Mouse (Mus musculus) kidney, postnatal 0 days (tissue): Measurements from ENCODE around the gene Cnr2. TPM values are rescaled to one million over a fixed set of nuclear protein-coding genes. Genes with fewer than 3 reads are reported as not detected.

Source experiments
- ATAC-seq: fragments of 200-750 bp; cut with Nextera tagmentation; replicated peaks from 2 replicates; pipeline ENCODE4 v1.8.0; 2017; ENCODE audit warnings: low read depth, moderate number of reproducible peaks, moderate TSS enrichment, moderate library complexity; ENCODE audit not compliant: low FRiP score
- DNase-seq: peaks from one replicate; pipeline ENCODE4 v3.0.0-alpha.2; 2016; ENCODE audit warnings: low spot score
- H3K27ac ChIP-seq: fragments of 300-500 bp; sonication (generic); 2 replicates; pipeline ENCODE4 v1.5.1; 2014; ENCODE audit warnings: mild to moderate bottlenecking
- H3K27me3 ChIP-seq: fragments of 300-500 bp; sonication (generic); 2 replicates; pipeline ENCODE4 v1.6.1; 2014; ENCODE audit warnings: low read length, mixed read lengths; ENCODE audit not compliant: insufficient read depth
- H3K36me3 ChIP-seq: fragments of 300-500 bp; sonication (generic); 2 replicates; pipeline ENCODE4 v1.6.1; 2014; ENCODE audit warnings: low read length, mixed read lengths; ENCODE audit not compliant: insufficient read depth
- H3K4me1 ChIP-seq: fragments of 300-500 bp; sonication (generic); replicated peaks from 2 replicates; pipeline ENCODE4 v1.6.1; 2014; ENCODE audit warnings: antibody characterized with exemption, low read length, mixed read lengths; ENCODE audit not compliant: insufficient read depth
- H3K4me2 ChIP-seq: fragments of 300-500 bp; sonication (generic); 2 replicates; pipeline ENCODE4 v1.6.1; 2014; ENCODE audit warnings: mild to moderate bottlenecking, low read length, moderate library complexity, mixed read lengths
- H3K4me3 ChIP-seq: fragments of 300-500 bp; sonication (generic); replicated peaks from 2 replicates; pipeline ENCODE4 v1.5.1; 2014; ENCODE audit warnings: low read depth, low read length
- H3K9ac ChIP-seq: fragments of 300-500 bp; sonication (generic); 2 replicates; pipeline ENCODE4 v1.6.1; 2014; ENCODE audit warnings: low read depth, low read length
- H3K9me3 ChIP-seq: fragments of 300-500 bp; sonication (generic); replicated peaks from 2 replicates; pipeline ENCODE4 v1.6.1; 2016; ENCODE audit warnings: low read length, inconsistent platforms, mixed read lengths
- CTCF ChIP-seq: IDR thresholded peaks from 2 replicates; pipeline ENCODE4 v1.5.1; 2016; ENCODE audit warnings: antibody characterized with exemption, low read depth, mild to moderate bottlenecking, moderate library complexity
- WGBS: fragments of 180-500 bp; shearing (Covaris S2); extraction: QIAGEN DNeasy Blood & Tissue Kit; methylation state at CpG from one replicate; pipeline ENCODE4 v1.1.7; 2014; 5-methylcytosine and 5-hydroxymethylcytosine counted together
- polyA plus RNA-seq: library from polyadenylated mRNA; unstranded; fragments of >200 nt; fragmentation: Nextera tagmentation; extraction: Ambion mirVana; gene quantifications from 2 replicates; pipeline ENCODE4 v1.2.1, GENCODE M21; 2015

Gene Cnr2
- polyA plus RNA-seq, 1 experiment from 2014 or later, result 0.68 TPM

DNA sequence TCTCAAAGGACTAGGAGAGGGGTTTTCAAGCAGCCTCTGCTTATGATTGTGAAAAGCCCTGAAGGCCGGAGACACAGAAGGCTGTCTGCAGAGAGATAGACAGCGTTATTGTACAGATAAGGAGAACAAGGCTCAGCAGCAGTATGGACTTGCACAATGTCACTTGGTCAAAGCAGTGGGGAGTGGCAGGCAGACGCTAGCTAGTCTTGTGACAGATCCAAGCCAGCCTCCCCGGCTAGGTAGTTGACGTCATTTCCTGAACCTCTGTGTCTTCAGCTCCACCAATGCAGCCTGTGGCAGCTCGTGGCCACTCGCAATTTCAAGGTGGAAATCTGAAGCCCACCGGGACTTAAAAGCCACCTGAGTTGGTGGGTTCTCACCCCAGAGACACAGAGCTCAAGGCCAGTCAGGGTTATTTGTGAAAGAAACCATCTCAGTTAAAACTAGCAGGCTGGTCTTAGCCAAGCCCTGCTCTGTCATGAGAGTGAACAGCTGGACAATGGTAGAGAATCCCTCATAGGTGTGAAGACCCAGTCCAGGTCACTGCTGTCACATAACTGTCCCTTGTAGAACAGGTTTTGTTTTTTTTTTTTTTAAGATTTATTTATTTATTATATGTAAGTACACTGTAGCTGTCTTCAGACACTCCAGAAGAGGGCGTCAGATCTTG is 3.3 kb downstream of the Cnr2 start:
- WGBS, result 58% methylated on average over 8 of the region's 9 CpGs
- DNase-seq, result peak; percentile 37
- H3K4me2 ChIP-seq, result no peak overlapping the region
- H3K4me3 ChIP-seq, result no peak overlapping the region
- no peak overlapping the region for H3K27ac ChIP-seq
- TF ChIP-seq CTCF, result no peak
- H3K36me3 ChIP-seq, result no peaks in the 10 kb centered on the region
- no peaks in the 10 kb centered on the region for H3K9me3 ChIP-seq
- H3K4me1 ChIP-seq, result no peaks in the 10 kb centered on the region; the same call in 1 of the 2 replicates
- H3K9ac ChIP-seq, result no peak overlapping the region
- ATAC-seq, result no peak
- H3K27me3 ChIP-seq, result no peaks in the 10 kb centered on the region

DNA sequence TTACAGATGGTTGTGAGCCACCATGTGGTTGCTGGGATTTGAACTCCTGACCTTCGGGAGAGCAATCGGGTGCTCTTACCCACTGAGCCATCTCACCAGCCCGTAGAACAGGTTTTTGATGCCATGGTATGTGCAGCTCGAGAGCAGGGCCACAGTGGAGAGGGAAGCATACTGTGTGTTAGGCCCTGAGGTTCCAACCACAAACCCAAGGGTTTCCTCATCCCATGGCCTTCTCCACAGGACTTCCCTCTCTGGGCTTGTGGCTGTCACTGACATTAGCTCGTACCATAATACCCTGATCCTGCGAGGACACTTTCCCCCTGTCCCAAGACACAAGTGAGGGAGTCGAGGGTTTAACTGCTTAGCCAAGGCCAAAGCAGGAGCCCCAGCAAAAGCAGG is 3.9 kb downstream of the Cnr2 start:
- no peaks in the 10 kb centered on the region for H3K27me3 ChIP-seq
- DNase-seq (no peak), ATAC-seq (no peak)
- no peak overlapping the region for H3K4me2 ChIP-seq
- no peak overlapping the region for H3K9ac ChIP-seq
- no peaks in the 10 kb centered on the region for H3K36me3 ChIP-seq
- no peaks in the 10 kb centered on the region for H3K9me3 ChIP-seq
- H3K4me1 ChIP-seq, result no peaks in the 10 kb centered on the region; the same call in 1 of the 2 replicates
- H3K4me3 ChIP-seq, result no peak overlapping the region
- WGBS, result 84% methylated on average over 7 of the region's 7 CpGs
- no peak for TF ChIP-seq CTCF
- no peak overlapping the region for H3K27ac ChIP-seq

DNA sequence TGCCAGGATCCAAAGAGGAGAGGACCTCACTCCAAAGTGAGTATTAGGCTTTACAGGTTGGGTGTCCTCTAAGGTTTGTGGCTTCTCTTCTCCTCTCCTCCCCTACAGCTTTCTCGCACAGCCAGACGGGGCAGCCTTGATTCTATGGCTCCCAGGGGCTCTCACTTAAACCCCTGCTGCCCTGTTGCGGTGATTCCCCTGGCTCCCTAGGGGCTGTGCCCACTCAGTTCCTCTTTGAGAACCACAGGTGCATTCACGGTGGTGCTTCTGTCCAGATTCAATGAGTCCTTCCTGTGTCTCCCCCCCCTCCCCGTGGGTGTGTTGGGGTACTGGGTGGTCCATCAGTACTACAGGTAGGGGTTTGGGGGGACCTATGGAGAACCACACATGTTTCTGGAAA is 4.8 kb downstream of the Cnr2 start:
- Histone ChIP-seq H3K27me3 (no peaks in the 10 kb centered on the region), H3K36me3 (no peaks in the 10 kb centered on the region), H3K27ac (no peak overlapping the region), H3K9me3 (no peaks in the 10 kb centered on the region), H3K4me3 (no peak overlapping the region), H3K9ac (no peak overlapping the region), H3K4me2 (no peak overlapping the region), H3K4me1 (no peaks in the 10 kb centered on the region; the same call in 1 of the 2 replicates)
- 75% methylated on average over 5 of the region's 5 CpGs for WGBS
- ATAC-seq (no peak), DNase-seq (no peak)
- no peak for TF ChIP-seq CTCF

DNA sequence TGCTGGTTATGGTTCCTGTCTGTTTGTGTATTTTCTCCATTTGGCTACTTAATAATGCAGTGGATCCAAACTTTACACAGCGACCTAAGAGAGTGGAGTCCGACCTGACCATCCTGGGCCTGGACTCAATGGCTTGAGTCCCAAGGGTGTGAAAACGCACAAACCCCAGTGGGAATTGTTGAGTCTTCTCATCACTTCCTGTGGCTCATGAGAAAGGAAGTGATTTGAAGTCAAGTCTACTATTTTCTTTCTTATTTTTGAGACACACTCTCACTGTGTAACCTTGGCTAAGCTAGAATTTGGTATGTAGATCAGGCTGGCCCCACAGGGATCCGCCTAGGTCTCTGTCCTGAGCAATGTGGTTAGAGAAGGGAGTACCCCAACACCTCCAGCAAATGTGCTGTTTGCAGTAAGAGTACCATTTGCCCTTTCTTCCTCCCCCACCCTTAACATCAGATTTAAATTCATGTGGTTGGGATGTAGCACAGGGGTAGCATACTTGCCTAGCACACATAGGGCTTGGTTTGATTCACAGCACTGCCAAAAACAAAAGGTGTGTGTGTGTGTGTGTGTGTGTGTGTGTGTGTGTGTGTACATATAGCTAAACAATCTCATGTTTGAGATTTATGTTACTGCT is 7.5 kb downstream of the Cnr2 start:
- H3K27ac ChIP-seq, result no peak overlapping the region
- no peaks in the 10 kb centered on the region for H3K9me3 ChIP-seq
- no peak overlapping the region for H3K4me3 ChIP-seq
- DNase-seq (no peak), ATAC-seq (no peak)
- H3K9ac ChIP-seq, result no peak overlapping the region
- 86% methylated on average over 4 of the region's 4 CpGs for whole genome bisulfite sequencing
- H3K36me3 ChIP-seq, result no peaks in the 10 kb centered on the region
- H3K4me2 ChIP-seq, result no peak overlapping the region
- no peaks in the 10 kb centered on the region; the same call in 1 of the 2 replicates for H3K4me1 ChIP-seq
- H3K27me3 ChIP-seq, result no peaks in the 10 kb centered on the region
- no peak for TF ChIP-seq CTCF

DNA sequence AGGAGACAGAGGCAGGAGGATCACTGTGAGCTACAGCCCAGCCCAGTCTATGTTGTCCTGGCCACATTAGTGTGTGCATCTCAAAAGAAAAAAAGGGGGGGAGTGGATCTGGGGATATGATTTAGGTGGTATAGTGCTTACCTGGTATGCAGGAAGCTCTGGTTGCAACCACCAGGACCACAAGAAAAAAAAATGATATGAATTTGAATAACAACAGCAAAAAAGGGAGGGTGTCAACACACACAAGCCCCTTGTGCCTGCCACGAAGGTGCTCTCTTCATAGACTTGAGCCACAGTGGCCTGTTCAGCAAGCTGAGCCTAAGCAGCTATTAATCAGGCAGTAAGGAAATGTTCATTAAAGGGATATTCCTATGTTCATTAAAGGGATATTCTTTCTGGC is 9.6 kb downstream of the Cnr2 start:
- no peaks in the 10 kb centered on the region for H3K27me3 ChIP-seq
- DNase-seq (no peak), ATAC-seq (no peak)
- H3K4me3 ChIP-seq, result no peak overlapping the region
- no peak overlapping the region for H3K9ac ChIP-seq
- H3K9me3 ChIP-seq, result no peaks in the 10 kb centered on the region
- WGBS, result 58% methylated on average over 1 of the region's 1 CpGs
- no peak for TF ChIP-seq CTCF
- no peak overlapping the region for H3K4me2 ChIP-seq
- no peaks in the 10 kb centered on the region for H3K36me3 ChIP-seq
- H3K27ac ChIP-seq, result no peak overlapping the region
- H3K4me1 ChIP-seq, result no peaks in the 10 kb centered on the region

DNA sequence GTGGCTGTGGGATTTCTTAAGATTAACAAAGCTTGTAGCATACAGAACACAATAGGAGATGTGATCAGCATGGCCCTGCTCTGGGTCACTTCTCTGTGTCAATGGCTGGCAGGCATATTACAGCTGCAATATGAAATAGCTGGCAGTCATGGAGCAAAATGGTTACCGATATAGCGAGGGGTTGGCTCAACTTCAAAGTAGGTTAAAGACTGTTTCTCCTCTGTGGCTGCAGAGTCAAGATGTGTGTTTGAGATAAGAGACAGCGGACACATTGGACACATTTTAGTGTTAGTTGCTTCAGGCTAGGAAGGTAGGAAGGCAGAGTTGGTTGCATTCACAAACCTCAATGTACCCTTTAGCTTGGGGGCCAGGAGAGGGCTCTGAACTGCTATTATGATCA is 11.4 kb downstream of the Cnr2 start:
- no peak for TF ChIP-seq CTCF
- Histone ChIP-seq H3K4me3 (no peak overlapping the region), H3K27me3 (no peaks in the 10 kb centered on the region), H3K27ac (no peak overlapping the region), H3K4me2 (no peak overlapping the region), H3K9ac (no peak overlapping the region), H3K4me1 (no peaks in the 10 kb centered on the region), H3K9me3 (no peaks in the 10 kb centered on the region), H3K36me3 (no peaks in the 10 kb centered on the region)
- 59% methylated on average over 3 of the region's 3 CpGs for WGBS
- ATAC-seq (no peak), DNase-seq (no peak)
